Mouse (Mus musculus) yolk sac, embryonic 10.5 days (tissue): ENCODE data around the gene Agrn.

ENCODE experiments used
- DNase-seq: peaks from one replicate; pipeline ENCODE4 v3.0.0-alpha.2; 2017; ENCODE audit warnings: low spot score

The Agrn gene

DNA sequence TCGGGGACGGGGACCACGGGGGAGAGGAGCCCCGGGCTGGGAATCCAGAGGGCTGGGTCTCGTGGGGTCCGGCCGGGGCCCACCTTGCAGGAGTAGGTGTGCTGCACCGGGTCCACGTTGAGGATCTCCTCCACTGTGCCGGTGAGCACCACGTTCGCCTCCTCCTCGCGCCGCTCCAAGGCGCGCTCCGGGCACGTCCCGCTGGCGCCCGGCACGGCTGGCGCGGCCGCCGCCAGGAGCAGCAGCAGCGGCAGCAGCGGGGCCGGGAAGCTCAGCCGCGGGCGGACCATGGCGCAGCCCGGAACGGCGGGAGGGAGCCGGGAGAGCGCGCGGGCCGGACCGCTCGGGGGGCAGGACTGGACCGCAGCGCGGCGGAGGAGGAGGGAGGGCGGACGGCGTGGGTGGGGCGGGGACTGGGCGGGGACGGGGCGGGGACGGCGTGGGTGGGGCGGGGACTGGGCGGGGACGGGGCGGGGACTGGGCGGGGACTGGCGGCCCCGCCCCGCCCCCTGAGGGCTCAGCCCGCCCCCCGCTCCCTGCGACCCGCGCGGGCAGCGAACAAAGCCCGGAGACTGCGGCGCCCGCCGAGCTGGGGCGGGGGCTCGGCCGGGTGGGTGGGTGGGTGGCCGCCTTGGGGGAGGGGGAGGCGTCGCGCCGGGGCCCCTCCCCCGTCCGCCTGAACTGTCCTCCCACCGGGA is at the start of gene Agrn:
Agrn (minus strand) TSS at position 358 of the 698 bp plus-strand sequence.
- DNase-seq: peak; percentile 86

DNA sequence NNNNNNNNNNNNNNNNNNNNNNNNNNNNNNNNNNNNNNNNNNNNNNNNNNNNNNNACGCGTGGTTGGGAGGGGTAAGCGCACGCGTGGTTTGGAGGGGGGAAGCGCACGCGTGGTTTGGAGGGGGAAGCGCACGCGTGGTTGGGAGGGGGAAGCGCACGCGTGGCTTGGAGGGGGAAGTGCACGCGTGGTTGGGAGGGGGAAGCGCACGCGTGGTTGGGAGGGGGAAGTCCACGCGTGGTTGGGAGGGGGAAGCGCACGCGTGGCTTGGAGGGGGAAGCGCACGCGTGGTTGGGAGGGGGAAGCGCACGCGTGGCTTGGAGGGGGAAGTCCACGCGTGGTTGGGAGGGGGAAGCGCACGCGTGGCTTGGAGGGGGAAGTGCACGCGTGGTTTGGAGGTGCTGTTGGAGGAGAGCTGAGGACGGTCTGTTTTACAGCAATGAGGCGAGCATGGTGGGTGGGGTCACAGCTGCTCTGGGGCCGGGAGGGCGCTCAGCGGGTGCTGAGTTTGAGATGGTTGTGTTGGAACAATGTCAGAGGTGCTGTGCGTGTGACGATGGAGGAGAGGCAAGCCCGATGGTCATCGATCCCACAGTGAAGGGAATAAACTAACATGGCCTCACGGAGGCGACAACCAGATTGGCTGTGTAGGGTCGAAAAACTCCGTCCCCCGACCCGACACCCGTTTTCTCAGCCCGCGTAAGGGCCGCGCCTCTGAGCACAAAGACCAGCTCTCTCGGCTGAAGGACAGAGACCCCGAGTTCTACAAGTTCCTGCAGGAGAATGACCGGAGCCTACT is 39.6 kb upstream of the Agrn start:
- peak; percentile 38 for DNase-seq

DNA sequence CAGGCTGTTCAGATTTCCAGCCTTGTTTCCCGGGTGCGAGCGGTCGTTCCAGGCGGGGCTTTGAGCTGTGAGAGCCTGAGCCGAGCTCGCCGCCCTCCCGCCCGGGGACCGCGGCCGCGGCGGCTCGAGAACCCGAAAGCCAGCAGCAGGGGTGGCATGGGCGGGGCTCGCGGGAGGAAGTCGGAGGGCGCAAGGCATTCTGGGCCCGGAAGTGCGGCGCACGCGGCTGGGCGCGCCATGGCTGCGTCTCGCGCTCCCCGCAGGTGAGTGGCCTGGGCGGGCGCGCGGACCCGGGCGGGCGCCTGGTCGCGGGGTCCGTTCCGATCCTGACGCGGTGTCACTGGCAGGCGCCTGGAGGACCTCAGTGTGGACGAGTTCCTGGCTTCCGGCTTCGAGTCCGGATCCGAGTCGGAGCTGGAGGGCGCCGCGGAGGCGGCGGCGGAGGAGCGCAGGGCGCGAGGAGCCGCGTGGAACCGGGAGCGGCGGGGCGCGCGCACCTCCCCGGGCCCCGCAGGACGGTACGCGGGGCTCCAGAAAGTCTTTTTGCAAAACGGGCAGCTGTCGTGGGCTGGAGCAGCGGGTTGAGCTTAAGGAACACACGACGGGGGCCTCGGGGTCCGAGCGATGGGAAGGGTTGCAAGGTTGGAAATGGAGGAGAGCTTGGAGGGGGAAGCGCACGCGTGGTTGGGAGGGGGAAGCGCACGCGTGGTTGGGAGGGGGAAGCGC is 38.7 kb upstream of the Agrn start, which contains the start of gene Noc2l:
Noc2l (plus strand) TSS at position 203 of the 726 bp plus-strand sequence.
- DNase-seq: peak; percentile 93

DNA sequence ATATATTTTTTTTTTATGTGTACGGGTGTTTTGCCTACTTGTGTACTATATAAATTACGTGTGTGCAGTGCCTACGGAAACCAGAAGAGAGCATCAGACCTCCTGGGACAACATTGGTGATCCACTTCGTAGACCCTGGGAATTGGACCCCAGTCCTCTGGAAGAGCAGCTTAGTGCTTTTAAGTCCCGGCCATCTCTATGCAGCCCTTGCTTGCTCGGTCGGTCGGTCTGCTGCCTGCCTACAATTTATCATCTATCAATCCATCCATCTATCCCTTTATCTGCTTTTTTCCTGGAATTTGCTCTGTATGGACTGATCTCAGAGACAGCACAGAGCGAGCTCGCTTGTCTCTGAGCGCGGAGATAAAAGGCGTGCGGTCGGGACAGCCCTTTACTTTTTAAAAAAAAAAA is 38.1 kb upstream of the Agrn start:
- no peak for DNase-seq

DNA sequence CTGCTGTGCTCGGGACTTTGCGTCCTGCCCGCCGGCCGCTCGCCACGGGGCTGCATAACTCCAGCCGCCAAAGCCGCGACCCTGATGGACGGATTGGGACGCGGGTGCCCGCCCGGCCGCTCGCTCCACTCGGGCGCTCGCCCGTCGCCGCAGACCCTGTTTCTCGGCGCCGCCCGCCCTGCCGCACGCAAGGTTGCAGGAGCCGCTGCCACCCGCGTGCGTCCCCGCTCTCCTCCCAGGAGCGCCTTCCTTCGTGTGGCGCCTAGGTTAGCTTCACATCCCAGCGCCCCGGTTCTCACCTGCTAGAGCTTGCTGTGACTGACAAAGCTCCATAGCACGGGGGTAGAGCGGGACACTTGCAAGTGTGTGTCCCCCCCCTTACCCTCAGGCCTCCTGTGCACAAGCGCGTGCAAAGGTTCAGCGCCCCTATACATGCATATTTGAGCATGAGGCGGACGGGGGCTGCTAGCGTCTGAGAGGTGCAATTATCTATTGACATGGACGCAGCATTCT is 37.5 kb upstream of the Agrn start, which contains the start of gene Plekhn1:
Plekhn1 (minus strand) TSS at position 157 of the 513 bp plus-strand sequence.
- DNase-seq: peak; percentile 76

DNA sequence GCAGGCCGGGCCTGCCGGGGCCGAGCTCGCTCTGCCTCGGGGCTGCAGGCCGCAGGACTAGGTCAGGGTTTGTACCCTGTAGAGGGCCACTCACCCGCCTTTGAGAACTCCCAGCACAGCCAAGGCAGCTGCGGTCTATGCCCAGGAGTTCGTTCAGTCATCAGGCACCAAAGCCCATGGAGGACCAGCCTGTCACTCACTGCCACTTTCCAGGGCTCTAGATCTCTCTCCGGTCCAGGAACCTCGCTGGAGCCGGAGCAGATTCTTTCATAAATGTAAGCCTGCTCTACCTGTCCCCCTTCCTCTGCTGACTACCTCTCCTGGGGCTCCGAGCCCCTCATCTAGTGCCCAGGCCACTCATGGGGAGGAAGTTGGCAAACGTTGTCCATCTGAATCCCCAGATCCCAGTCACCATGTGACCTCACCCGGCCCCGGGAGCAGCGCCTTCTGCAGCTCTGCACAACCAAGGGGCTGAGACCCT is 36.8 kb upstream of the Agrn start:
- peak; percentile 44 for DNase-seq

DNA sequence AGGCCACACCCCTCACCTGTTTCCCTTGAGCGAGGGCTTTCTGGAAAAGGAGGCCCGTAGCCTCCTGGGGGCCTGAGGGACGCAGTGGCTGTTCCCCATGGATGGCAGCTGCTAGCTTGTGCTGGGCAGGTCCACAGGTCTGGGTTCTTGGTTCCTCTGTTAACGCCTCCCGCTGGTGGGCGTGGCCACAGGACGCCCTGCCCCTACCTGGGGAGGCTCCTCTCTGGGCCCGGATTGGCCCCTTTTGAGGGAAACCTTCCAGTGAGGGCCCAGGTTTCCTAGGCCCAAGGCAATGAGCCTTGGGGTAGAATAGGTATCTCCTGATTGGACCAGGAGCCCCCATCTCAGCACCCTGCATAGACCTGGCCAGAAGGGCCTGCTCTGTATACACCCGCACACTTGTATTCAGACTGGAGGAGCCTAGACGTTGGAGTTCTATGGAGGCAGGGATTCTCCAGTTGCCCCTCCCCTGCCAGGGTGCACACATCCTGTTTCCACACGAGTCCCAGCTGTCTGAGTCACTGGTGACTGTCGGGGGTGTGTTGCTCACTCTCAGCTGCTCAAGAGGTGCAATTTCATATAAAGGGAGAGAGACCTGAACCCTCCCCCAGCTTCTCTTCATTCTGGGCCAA is 31.2 kb upstream of the Agrn start:
- no peak for DNase-seq

DNA sequence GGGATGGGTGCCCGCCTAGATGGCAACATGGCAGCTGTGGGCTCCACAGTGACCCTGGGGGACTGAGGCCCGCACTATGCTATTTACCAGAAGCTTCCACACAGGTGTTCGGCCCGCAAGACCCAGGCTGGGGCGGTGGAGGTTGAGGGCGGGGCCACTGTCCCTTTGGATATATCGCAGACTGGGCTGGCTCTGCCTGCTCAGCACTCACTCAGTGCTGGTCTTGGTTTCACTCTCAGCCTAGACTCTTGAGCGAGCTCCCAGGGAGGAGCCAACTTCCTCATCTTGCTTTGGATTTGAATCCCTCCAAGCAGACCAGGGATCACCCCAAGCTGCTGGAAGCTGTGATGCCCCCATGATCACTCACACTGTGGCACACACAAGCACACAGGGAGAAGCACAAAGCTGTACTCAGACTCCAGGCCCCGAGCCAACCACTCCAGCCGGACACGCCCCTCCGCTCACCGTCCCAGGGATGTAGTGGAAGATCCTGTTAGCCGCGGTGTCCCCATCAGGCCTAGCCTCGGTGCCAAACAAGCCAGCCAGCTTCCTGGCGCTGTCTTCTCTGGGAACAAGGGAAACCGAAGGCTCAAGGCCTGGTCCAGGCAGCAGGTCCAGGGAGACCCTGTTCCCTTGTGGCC is 30.6 kb upstream of the Agrn start:
- DNase-seq: no peak

DNA sequence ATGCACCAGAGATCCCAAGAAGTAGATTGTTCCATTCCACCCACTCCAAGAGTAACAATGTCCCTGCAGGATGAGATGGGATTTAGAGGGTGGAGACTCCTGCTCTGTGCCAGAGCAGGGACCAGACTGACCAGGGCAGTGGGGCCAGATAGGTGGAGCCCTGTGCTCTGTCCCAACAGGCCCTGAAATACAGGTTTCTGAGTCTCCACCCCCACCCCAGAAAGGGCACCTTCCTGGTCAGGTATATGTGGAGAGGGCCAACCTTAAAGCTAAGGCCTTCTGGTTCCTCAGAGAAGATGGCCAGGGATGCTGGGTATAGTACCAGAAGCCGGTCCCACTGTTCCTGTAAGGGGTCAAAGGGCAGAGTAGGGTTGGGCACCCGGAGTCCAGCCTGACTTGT is 27.0 kb upstream of the Agrn start:
- DNase-seq: no peak

DNA sequence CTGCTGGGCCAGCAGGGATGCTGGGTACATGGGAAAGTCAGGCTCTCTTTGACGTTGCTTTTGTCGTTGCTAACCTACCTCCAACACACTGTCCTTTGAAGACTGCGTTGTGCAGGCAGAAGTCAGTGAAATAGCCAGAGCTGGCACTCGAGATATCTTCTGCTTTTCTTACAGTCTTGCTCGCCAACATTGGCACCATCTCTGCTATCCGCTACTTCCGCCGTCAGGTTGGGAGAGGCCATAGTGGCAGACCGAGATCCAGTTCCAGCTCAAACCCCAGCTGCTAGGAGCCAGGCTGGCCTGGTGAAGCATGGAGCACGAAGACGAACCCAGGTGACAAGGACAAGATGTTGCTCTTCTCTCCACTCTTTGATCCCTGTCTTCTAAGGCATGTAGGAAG is 22.6 kb upstream of the Agrn start:
- no peak for DNase-seq

DNA sequence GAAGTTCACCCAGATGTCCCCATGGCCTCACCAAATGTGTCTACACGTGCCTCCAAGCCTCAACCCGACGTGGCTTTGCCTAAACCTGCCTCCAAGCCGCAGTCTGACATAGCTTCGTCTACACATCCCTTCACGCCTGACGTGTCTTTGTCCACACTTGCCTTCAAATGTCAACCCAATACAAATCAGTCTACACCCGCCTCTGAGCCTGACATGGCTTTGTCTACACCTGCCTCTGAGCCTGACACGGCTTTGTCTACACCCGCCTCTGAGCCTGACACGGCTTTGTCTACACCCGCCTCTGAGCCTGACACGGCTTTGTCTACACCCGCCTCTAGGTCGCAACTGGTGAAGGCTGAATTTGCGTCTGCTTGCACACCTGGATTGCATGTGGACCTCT is 20.6 kb upstream of the Agrn start:
- DNase-seq: no peak

DNA sequence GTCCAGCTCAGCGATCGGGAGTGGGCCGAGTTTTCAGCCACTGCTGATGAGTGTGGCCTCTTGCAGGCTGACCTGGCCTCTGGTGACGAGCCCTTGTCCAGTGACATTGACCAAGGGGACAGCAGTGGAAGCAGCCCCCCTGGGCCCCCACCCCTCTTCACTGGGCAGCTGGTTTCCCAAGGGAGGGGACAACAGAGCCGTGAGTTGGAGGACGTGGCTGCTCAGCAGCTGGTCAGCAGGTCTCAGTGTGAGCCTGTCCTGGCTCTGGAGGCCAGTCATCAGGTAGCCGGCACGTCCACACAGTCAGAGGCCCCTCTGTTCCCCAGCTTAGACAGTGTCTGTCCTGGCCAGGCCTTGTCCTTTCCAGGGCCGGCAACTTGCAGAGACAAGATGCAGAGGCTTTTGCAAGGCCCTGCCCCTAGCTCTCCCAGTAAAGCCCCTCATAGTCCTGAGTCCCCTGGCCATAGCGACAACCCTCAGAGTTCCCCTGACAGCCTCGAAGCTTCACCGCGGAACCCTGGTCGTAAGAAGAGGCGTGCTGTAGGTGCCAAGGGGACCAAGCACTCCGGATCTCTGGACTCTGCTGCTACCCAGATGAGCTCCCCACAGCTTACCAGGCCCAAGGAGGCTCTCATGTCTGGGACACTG is 19.9 kb upstream of the Agrn start:
- no peak for DNase-seq

DNA sequence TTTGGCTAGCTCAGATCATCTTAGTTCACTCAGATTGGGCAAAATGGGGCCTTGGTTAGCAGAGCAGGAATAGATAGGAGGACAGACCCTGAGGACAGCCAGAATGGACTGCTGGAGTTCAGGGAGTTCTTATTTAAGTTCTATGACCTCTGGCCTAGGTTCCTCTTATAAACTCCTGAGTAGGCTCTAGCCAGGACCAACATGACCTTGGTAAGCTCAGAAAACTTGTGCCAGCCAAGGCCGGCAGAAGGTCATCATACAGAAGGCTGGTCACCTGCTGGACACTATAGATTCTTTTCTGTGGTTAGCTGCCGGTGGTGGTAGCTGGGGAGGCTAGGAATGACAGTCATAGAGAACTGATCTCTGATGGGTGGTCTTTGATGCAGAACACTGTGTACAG is 18.9 kb upstream of the Agrn start:
- DNase-seq: no peak

DNA sequence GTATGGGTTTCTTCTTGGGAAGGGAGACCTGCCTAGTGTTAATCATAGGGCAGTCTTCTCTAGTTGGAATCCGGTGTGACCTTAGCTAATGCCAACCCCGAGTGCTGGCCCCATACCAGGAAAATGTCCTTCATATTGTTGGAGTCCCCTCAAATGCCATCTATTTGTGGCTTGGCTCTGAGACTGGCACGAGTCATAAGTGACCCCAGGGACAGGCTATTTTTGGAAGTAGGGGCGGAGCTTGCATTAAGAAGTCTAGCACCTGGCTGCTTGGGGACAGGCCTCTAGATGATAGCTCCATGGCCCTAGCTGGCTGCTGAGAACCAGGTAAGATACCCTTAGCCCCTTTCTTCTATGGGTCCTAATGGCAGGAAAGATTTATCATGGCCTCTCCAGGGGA is 18.4 kb upstream of the Agrn start, which contains the start of gene Perm1:
Perm1 (plus strand) TSS at position 220 of the 400 bp plus-strand sequence.
- DNase-seq: no peak

DNA sequence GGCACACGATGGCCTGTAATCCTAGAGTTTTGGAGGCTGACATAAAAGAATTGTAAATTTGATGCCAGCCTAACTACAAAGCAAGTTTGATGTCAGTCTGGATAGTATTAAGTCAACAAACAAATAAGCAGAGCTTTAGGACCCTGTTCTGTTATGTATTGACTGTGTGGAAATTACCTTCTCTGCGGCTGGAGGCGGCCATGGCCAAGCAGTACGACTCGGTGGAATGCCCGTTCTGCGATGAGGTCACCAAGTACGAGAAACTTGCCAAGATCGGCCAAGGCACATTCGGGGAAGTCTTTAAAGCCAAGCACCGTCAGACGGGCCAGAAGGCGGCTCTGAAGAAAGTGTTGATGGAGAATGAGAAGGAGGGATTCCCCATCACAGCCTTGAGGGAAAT is 15.8 kb upstream of the Agrn start:
- DNase-seq: no peak

DNA sequence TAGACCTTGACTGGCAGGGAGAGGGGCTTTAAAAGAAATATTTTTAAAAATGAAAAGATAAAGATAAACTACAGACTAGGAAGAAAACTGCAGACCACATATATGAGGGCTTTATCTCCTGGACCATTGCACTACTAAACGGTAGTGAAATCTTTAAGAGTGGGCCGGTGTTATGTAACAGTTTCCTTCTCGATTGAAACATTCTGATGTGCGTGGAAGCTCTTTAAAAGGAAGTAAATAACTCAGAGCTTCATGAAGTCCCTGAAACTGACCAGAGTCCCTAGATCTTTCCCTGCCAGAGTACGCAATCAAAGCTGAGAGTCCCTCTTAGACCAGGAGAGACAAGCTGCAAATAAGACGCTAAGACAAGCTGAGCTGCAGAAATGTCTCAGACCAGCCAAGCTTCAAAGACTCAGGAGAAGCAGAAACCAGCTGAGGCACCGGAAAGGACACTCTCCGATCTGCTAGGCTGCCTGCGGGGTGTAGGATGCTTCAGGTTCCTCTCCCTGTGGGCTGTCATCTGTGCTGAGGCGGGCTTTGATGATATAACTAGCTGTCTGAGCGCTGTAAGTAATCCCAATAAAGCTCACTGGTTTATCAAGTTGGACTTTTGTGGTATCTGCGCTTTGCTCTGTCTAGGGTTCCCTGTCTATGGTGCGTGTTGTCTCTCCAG is 12.8 kb upstream of the Agrn start:
- no peak for DNase-seq

DNA sequence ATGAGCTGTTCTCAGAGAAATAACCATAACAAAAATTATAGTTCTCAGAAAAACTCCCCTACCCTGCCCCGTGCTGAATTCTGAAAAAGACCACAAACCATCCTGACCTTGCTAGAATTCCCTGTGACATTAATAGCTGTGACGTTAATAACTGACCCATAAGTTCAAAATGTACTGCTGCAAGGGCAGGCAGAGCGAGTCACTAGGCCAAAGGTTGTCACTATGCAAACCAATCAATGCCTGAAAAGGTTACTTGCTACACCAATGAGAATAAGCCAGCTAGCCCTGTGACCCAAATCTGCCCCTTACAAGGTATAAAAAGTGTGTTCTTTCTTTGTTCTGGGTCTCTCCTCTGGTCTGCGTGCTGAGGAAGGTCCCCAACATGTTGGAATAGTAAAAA is 11.6 kb upstream of the Agrn start:
- DNase-seq: no peak

DNA sequence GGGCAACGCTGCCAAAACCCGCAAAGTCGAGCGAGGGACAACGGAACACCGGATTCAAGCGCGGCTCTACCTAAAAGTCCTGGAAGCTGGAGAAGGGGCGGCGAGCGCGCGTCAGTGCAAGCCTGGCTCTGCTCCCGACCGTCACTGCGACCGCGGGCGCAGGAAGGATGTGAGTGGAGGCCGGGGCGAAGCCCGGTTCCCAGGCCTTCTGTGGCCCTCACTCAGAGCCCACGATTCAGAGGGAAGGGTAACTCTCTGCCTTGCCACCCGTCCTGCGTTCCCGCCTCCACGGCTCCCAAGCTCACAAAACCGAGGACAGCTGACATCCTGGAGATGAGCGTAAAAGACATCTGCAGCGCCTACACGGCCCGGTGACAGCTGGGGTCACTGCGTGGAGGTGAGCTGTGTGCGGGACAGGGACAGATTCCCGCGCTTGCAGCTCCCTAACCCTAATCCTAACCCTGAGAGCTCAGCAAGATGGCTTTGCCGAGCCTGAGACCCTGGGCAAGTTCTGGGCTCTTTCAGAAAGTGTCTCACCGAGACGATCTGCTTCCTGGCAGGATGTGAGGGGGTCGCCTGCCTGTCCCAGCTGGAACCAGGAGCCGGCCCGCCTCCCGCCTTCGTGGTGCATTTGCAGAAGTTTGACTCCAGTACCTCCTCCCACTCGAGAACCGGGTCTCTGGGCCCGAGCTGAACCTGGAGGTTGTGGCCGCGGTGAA is 6.3 kb upstream of the Agrn start:
- DNase-seq: no peak

DNA sequence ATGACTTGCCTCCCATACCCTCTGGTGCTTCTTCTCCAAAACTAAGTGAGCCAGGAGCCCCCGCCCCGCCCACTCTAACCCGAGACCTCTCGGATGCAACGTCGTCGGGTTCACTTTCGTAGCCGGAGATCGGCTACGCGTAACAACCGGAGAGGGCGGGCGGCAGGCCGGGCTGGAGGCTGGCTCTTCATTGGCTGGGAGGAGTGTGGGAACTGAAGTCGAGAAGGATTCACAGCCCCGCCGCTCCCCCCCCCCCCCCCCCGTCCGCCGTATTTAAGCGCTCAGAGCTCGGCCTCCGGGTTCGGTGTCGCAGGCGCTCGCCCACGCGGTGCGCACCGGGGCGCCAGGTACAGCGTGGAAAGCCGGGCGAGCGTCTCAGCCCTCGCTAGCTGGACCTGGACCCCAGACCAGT is 5.7 kb upstream of the Agrn start, which contains the start of gene AW011738:
AW011738 (plus strand) TSS at position 304 of the 412 bp plus-strand sequence.
- peak; percentile 78 for DNase-seq
